Mouse (Mus musculus): ENCODE data around the gene Nle1.

Nle1 gene

GRCm38 (mm10) chr11:82869506-82870172 is 38.6 kb downstream of the Nle1 start:
- no peak for DNase-seq (ENCODE audit: low spot score in 2 of 2)

- no peak for DNase-seq (ENCODE audit: low spot score in 2 of 2)
These were observed 40.3 kb downstream of the Nle1 start for GRCm38 (mm10) chr11:82867956-82868355.

- no peak for DNase-seq (ENCODE audit: low spot score in 2 of 2)
These were observed 41.2 kb downstream of the Nle1 start for GRCm38 (mm10) chr11:82866850-82867564.

GRCm38 (mm10) chr11:82865957-82866356 is 42.3 kb downstream of the Nle1 start:
- no peak for DNase-seq (ENCODE audit: low spot score in 2 of 2)

GRCm38 (mm10) chr11:82863488-82863931 is 44.7 kb downstream of the Nle1 start:
- DNase-seq (ENCODE audit: low spot score in 2 of 2), result no peak

- no peak for DNase-seq (ENCODE audit: low spot score in 2 of 2)
These were observed 45.2 kb downstream of the Nle1 start for GRCm38 (mm10) chr11:82863059-82863458.

- DNase-seq (ENCODE audit: low spot score in 2 of 2), result no peak
These were observed 45.6 kb downstream of the Nle1 start for GRCm38 (mm10) chr11:82862638-82863037.

- no peak for DNase-seq (ENCODE audit: low spot score in 2 of 2)
These were observed 46.7 kb downstream of the Nle1 start for GRCm38 (mm10) chr11:82861558-82861957.

- no peak for DNase-seq (ENCODE audit: low spot score in 2 of 2)
These were observed 47.5 kb downstream of the Nle1 start for GRCm38 (mm10) chr11:82860759-82861158.

GRCm38 (mm10) chr11:82857307-82857848 is 50.8 kb downstream of the Nle1 start:
- no peak for DNase-seq (ENCODE audit: low spot score in 2 of 2)

- DNase-seq (ENCODE audit: low spot score in 2 of 2), result no peak
These were observed 52.2 kb downstream of the Nle1 start for GRCm38 (mm10) chr11:82856032-82856431.

GRCm38 (mm10) chr11:82855327-82855973 is 52.8 kb downstream of the Nle1 start:
- no peak for DNase-seq (ENCODE audit: low spot score in 2 of 2)

- no peak for DNase-seq (ENCODE audit: low spot score in 2 of 2)
These were observed 54.1 kb downstream of the Nle1 start for GRCm38 (mm10) chr11:82854111-82854510.

- no peak for DNase-seq (ENCODE audit: low spot score in 2 of 2)
These were observed 55.3 kb downstream of the Nle1 start for GRCm38 (mm10) chr11:82852958-82853357.

- DNase-seq (ENCODE audit: low spot score in 2 of 2), result no peak
These were observed 55.7 kb downstream of the Nle1 start for GRCm38 (mm10) chr11:82852540-82852939.

GRCm38 (mm10) chr11:82852115-82852514 is 56.1 kb downstream of the Nle1 start:
- no peak for DNase-seq (ENCODE audit: low spot score in 2 of 2)

Data from urinary bladder, postnatal 4 days (tissue).